Mouse (Mus musculus) lung, embryonic 14.5 days (tissue): ENCODE measurements around the gene Mad1l1. TPM values are rescaled to one million over a fixed set of nuclear protein-coding genes. Genes with fewer than 3 reads are reported as not detected.

Experiments used
- ATAC-seq: fragments of 200-750 bp; cut with Nextera tagmentation; 2 replicates; pipeline ENCODE4 v1.8.0; 2017; ENCODE audit warnings: mild to moderate bottlenecking, moderate TSS enrichment, moderate library complexity; ENCODE audit not compliant: insufficient read depth
- DNase-seq: peaks from one replicate; pipeline ENCODE4 v3.0.0-alpha.2; 2015
- H3K27ac ChIP-seq: fragments of 300-500 bp; sonication (generic); 2 replicates; pipeline ENCODE4 v1.5.1; 2014; ENCODE audit warnings: low read depth, mild to moderate bottlenecking, moderate library complexity
- H3K27me3 ChIP-seq: fragments of 300-500 bp; sonication (generic); 2 replicates; pipeline ENCODE4 v1.6.1; 2014; ENCODE audit warnings: low read length, control low read depth; ENCODE audit not compliant: insufficient read depth
- H3K36me3 ChIP-seq: fragments of 300-500 bp; sonication (generic); 2 replicates; pipeline ENCODE4 v1.6.1; 2014; ENCODE audit warnings: control low read depth; ENCODE audit not compliant: insufficient read depth
- H3K4me1 ChIP-seq: fragments of 300-500 bp; sonication (generic); 2 replicates; pipeline ENCODE4 v1.6.1; 2014; ENCODE audit warnings: antibody characterized with exemption, control low read depth; ENCODE audit not compliant: insufficient read depth
- H3K4me2 ChIP-seq: fragments of 300-500 bp; sonication (generic); 2 replicates; pipeline ENCODE4 v1.6.1; 2014; ENCODE audit warnings: mild to moderate bottlenecking
- H3K4me3 ChIP-seq: fragments of 300-500 bp; sonication (generic); 2 replicates; pipeline ENCODE4 v1.5.1; 2014; ENCODE audit warnings: low read depth, low read length
- H3K9ac ChIP-seq: fragments of 300-500 bp; sonication (generic); 2 replicates; pipeline ENCODE4 v1.6.1; 2014
- H3K9me3 ChIP-seq: fragments of 300-500 bp; sonication (generic); 2 replicates; pipeline ENCODE4 v1.6.1; 2016; ENCODE audit warnings: low read depth, low read length, control low read depth
- CTCF ChIP-seq: IDR thresholded peaks from 2 replicates; pipeline ENCODE4 v1.5.1; 2016; ENCODE audit warnings: antibody characterized with exemption, low read depth
- WGBS: fragments of 180-500 bp; shearing (Covaris S2); extraction: QIAGEN DNeasy Blood & Tissue Kit; methylation state at CpG from one replicate; pipeline ENCODE4 v1.1.7; 2014; 5-methylcytosine and 5-hydroxymethylcytosine counted together
- polyA plus RNA-seq: library from polyadenylated mRNA; unstranded; fragments of >200 nt; fragmentation: Nextera tagmentation; extraction: Ambion mirVana; gene quantifications from 2 replicates; pipeline ENCODE4 v1.2.1, GENCODE M21; 2014

The Mad1l1 gene
- polyA plus RNA-seq, 1 experiment from 2014 or later, result 61.6 TPM

- ATAC-seq (no peak), DNase-seq (peak; percentile 71)
- Histone ChIP-seq H3K27me3 (0 out of 2 replicates have a peak, but pooled peaks cover 2% of the 10 kb centered on the region), H3K4me2 (no peak overlapping the region), H3K36me3 (no peaks in the 10 kb centered on the region), H3K4me3 (no peak overlapping the region), H3K27ac (no peak overlapping the region), H3K9me3 (no peaks in the 10 kb centered on the region), H3K4me1 (no peaks in the 10 kb centered on the region), H3K9ac (no peak overlapping the region)
- TF ChIP-seq CTCF, result no peak
- WGBS, result 6% methylated on average over 13 of the region's 13 CpGs
These were observed 342.7 kb downstream of the Mad1l1 start for GRCm38 (mm10) chr5:139978525-139979276.

GRCm38 (mm10) chr5:139977476-139977875 is 343.9 kb downstream of the Mad1l1 start:
- Histone ChIP-seq H3K36me3 (no peaks in the 10 kb centered on the region), H3K4me2 (no peak overlapping the region), H3K27me3 (peaks cover 14% of the 10 kb centered on the region; the same call in 1 of the 2 replicates), H3K9ac (no peak overlapping the region), H3K27ac (no peak overlapping the region), H3K4me3 (no peak overlapping the region), H3K4me1 (no peaks in the 10 kb centered on the region), H3K9me3 (no peaks in the 10 kb centered on the region)
- ATAC-seq (no peak), DNase-seq (no peak)
- TF ChIP-seq CTCF, result no peak
- 18% methylated on average over 8 of the region's 8 CpGs for WGBS

- no peaks in the 10 kb centered on the region for H3K9me3 ChIP-seq
- DNase-seq (no peak), ATAC-seq (no peak)
- H3K36me3 ChIP-seq, result no peaks in the 10 kb centered on the region
- H3K9ac ChIP-seq, result no peak overlapping the region
- no peak for TF ChIP-seq CTCF
- WGBS, result 70% methylated on average over 4 of the region's 4 CpGs
- no peak overlapping the region for H3K4me3 ChIP-seq
- no peak overlapping the region for H3K27ac ChIP-seq
- no peak overlapping the region for H3K4me2 ChIP-seq
- no peaks in the 10 kb centered on the region for H3K4me1 ChIP-seq
- H3K27me3 ChIP-seq, result peaks cover 14% of the 10 kb centered on the region; the same call in 1 of the 2 replicates
These were observed 344.8 kb downstream of the Mad1l1 start for GRCm38 (mm10) chr5:139976584-139976983.

- Histone ChIP-seq H3K4me1 (no peaks in the 10 kb centered on the region), H3K36me3 (no peaks in the 10 kb centered on the region), H3K9ac (no peak overlapping the region; the same call in 1 of the 2 replicates), H3K4me2 (no peak overlapping the region), H3K27ac (no peak overlapping the region), H3K9me3 (no peaks in the 10 kb centered on the region), H3K27me3 (peaks cover 14% of the 10 kb centered on the region; the same call in 1 of the 2 replicates), H3K4me3 (no peak overlapping the region)
- ATAC-seq (peak; percentile 42; the same call in 1 of the 2 replicates), DNase-seq (peak; percentile 73)
- peak; percentile 71 for TF ChIP-seq CTCF
- WGBS, result 46% methylated on average over 12 of the region's 12 CpGs
These were observed 351.1 kb downstream of the Mad1l1 start for GRCm38 (mm10) chr5:139970186-139970631.

GRCm38 (mm10) chr5:139969151-139969948 is 352.0 kb downstream of the Mad1l1 start:
- Histone ChIP-seq H3K4me3 (no peak overlapping the region), H3K27ac (no peak overlapping the region), H3K4me1 (no peaks in the 10 kb centered on the region), H3K36me3 (no peaks in the 10 kb centered on the region), H3K9me3 (no peaks in the 10 kb centered on the region), H3K9ac (no peak overlapping the region), H3K4me2 (no peak overlapping the region), H3K27me3 (peaks cover 14% of the 10 kb centered on the region; the same call in 1 of the 2 replicates)
- WGBS, result 69% methylated on average over 14 of the region's 14 CpGs
- ATAC-seq, result no peak
- peak; percentile 26 for DNase-seq
- TF ChIP-seq CTCF, result no peak

GRCm38 (mm10) chr5:139965596-139965995 is 355.8 kb downstream of the Mad1l1 start:
- Histone ChIP-seq H3K4me1 (no peaks in the 10 kb centered on the region), H3K36me3 (no peaks in the 10 kb centered on the region), H3K27me3 (no peaks in the 10 kb centered on the region), H3K4me3 (no peak overlapping the region), H3K9me3 (no peaks in the 10 kb centered on the region), H3K4me2 (no peak overlapping the region), H3K9ac (no peak overlapping the region), H3K27ac (no peak overlapping the region)
- WGBS, result 70% methylated on average over 14 of the region's 14 CpGs
- TF ChIP-seq CTCF, result no peak
- ATAC-seq (no peak), DNase-seq (peak; percentile 51)

GRCm38 (mm10) chr5:139964391-139964790 is 357.0 kb downstream of the Mad1l1 start:
- H3K4me2 ChIP-seq, result no peak overlapping the region
- DNase-seq (peak; percentile 20), ATAC-seq (no peak)
- H3K27ac ChIP-seq, result no peak overlapping the region
- no peak for TF ChIP-seq CTCF
- H3K27me3 ChIP-seq, result no peaks in the 10 kb centered on the region
- no peak overlapping the region for H3K9ac ChIP-seq
- no peaks in the 10 kb centered on the region for H3K9me3 ChIP-seq
- WGBS, result 54% methylated on average over 5 of the region's 5 CpGs
- H3K4me3 ChIP-seq, result no peak overlapping the region
- no peaks in the 10 kb centered on the region for H3K4me1 ChIP-seq
- no peaks in the 10 kb centered on the region for H3K36me3 ChIP-seq
